Mouse (Mus musculus) bone marrow macrophage, adult 2 months (primary cell): Measurements from ENCODE around the gene Tmem132c.

Experiments used
- CTCF ChIP-seq: IDR thresholded peaks from 2 replicates; pipeline ENCODE4 v1.5.1; 2012; ENCODE audit warnings: low read depth, mild to moderate bottlenecking, low read length, moderate library complexity
- POLR2A ChIP-seq: IDR thresholded peaks from 2 replicates; pipeline ENCODE4 v1.6.1; 2012; ENCODE audit warnings: mild to moderate bottlenecking, low read depth, low read length, borderline replicate concordance

GRCm38 (mm10) chr5:127522744-127523476 is 281.3 kb downstream of the Tmem132c start:
- TF ChIP-seq POLR2A, result no peak
- peak; percentile 60 for TF ChIP-seq CTCF
